Mouse (Mus musculus) kidney, postnatal 10 days (tissue): ENCODE measurements at regions not wholly inside any gene's neighbourhood (a gene's known extent, or its start where the extent isn't known, plus 50 kb on each side); places are given as distances from the start of the nearest gene placed in this dataset.
"Not testable (repeated sequence)": the region's sequence is repeated elsewhere in the genome, so short reads cannot be mapped to it uniquely, and the experiment has no call there.

ENCODE experiments used
- DNase-seq: peaks from one replicate; pipeline ENCODE4 v3.0.0; 2021; ENCODE audit warnings: mixed read lengths

- no peak for DNase-seq
Measured at GRCm38 (mm10) chr4:5590531-5590930, 797.4 kb upstream of the Impad1 start.

GRCm38 (mm10) chr4:5587465-5587864, 794.3 kb upstream of the Impad1 start:
- DNase-seq, result no peak

GRCm38 (mm10) chr4:5585205-5585604, 792.0 kb upstream of the Impad1 start:
- DNase-seq, result no peak

- DNase-seq, result peak; percentile 18
Measured at GRCm38 (mm10) chr4:5583989-5584677, 791.0 kb upstream of the Impad1 start.

- DNase-seq, result no peak
Measured at GRCm38 (mm10) chr4:5568076-5568475, 774.9 kb upstream of the Impad1 start.

GRCm38 (mm10) chr4:5560001-5560657, 767.0 kb upstream of the Impad1 start:
- peak; percentile 32 for DNase-seq

GRCm38 (mm10) chr4:5540155-5540554, 747.0 kb upstream of the Impad1 start:
- no peak for DNase-seq

- no peak for DNase-seq
Measured at GRCm38 (mm10) chr4:5530416-5530815, 737.3 kb upstream of the Impad1 start.

- DNase-seq, result no peak
Measured at GRCm38 (mm10) chr4:5518522-5518921, 725.4 kb upstream of the Impad1 start.

- DNase-seq, result not testable (repeated sequence)
Measured at GRCm38 (mm10) chr4:5515426-5515825, 722.3 kb upstream of the Impad1 start.

- no peak for DNase-seq
Measured at GRCm38 (mm10) chr4:5511743-5512142, 718.6 kb upstream of the Impad1 start.

GRCm38 (mm10) chr4:5509398-5509797, 716.2 kb upstream of the Impad1 start:
- DNase-seq, result no peak

- DNase-seq, result no peak
Measured at GRCm38 (mm10) chr4:5495012-5495411, 701.9 kb upstream of the Impad1 start.

GRCm38 (mm10) chr4:5494072-5495000, 701.2 kb upstream of the Impad1 start:
- DNase-seq, result peak; percentile 15

- no peak for DNase-seq
Measured at GRCm38 (mm10) chr4:5486786-5487185, 693.6 kb upstream of the Impad1 start.

- DNase-seq, result no peak
Measured at GRCm38 (mm10) chr4:5471891-5472558, 678.9 kb upstream of the Impad1 start.

- DNase-seq, result no peak
Measured at GRCm38 (mm10) chr4:5459028-5459695, 666.0 kb upstream of the Impad1 start.

- no peak for DNase-seq
Measured at GRCm38 (mm10) chr4:5450417-5450816, 657.3 kb upstream of the Impad1 start.

GRCm38 (mm10) chr4:5441339-5442019, 648.3 kb upstream of the Impad1 start:
- no peak for DNase-seq

- no peak for DNase-seq
Measured at GRCm38 (mm10) chr4:5437076-5437475, 643.9 kb upstream of the Impad1 start.
